Mouse (Mus musculus) kidney, postnatal 0 days (tissue): Measurements from ENCODE around the gene Rfx2. TPM values are rescaled to one million over a fixed set of nuclear protein-coding genes. Genes with fewer than 3 reads are reported as not detected.

Source experiments
- ATAC-seq: fragments of 200-750 bp; cut with Nextera tagmentation; replicated peaks from 2 replicates; pipeline ENCODE4 v1.8.0; 2017; ENCODE audit warnings: low read depth, moderate number of reproducible peaks, moderate TSS enrichment, moderate library complexity; ENCODE audit not compliant: low FRiP score
- DNase-seq: peaks from one replicate; pipeline ENCODE4 v3.0.0-alpha.2; 2016; ENCODE audit warnings: low spot score
- H3K27ac ChIP-seq: fragments of 300-500 bp; sonication (generic); 2 replicates; pipeline ENCODE4 v1.5.1; 2014; ENCODE audit warnings: mild to moderate bottlenecking
- H3K27me3 ChIP-seq: fragments of 300-500 bp; sonication (generic); 2 replicates; pipeline ENCODE4 v1.6.1; 2014; ENCODE audit warnings: low read length, mixed read lengths; ENCODE audit not compliant: insufficient read depth
- H3K36me3 ChIP-seq: fragments of 300-500 bp; sonication (generic); 2 replicates; pipeline ENCODE4 v1.6.1; 2014; ENCODE audit warnings: low read length, mixed read lengths; ENCODE audit not compliant: insufficient read depth
- H3K4me1 ChIP-seq: fragments of 300-500 bp; sonication (generic); replicated peaks from 2 replicates; pipeline ENCODE4 v1.6.1; 2014; ENCODE audit warnings: antibody characterized with exemption, low read length, mixed read lengths; ENCODE audit not compliant: insufficient read depth
- H3K4me2 ChIP-seq: fragments of 300-500 bp; sonication (generic); 2 replicates; pipeline ENCODE4 v1.6.1; 2014; ENCODE audit warnings: mild to moderate bottlenecking, low read length, moderate library complexity, mixed read lengths
- H3K4me3 ChIP-seq: fragments of 300-500 bp; sonication (generic); replicated peaks from 2 replicates; pipeline ENCODE4 v1.5.1; 2014; ENCODE audit warnings: low read depth, low read length
- H3K9ac ChIP-seq: fragments of 300-500 bp; sonication (generic); 2 replicates; pipeline ENCODE4 v1.6.1; 2014; ENCODE audit warnings: low read depth, low read length
- H3K9me3 ChIP-seq: fragments of 300-500 bp; sonication (generic); replicated peaks from 2 replicates; pipeline ENCODE4 v1.6.1; 2016; ENCODE audit warnings: low read length, inconsistent platforms, mixed read lengths
- CTCF ChIP-seq: IDR thresholded peaks from 2 replicates; pipeline ENCODE4 v1.5.1; 2016; ENCODE audit warnings: antibody characterized with exemption, low read depth, mild to moderate bottlenecking, moderate library complexity
- WGBS: fragments of 180-500 bp; shearing (Covaris S2); extraction: QIAGEN DNeasy Blood & Tissue Kit; methylation state at CpG from one replicate; pipeline ENCODE4 v1.1.7; 2014; 5-methylcytosine and 5-hydroxymethylcytosine counted together
- polyA plus RNA-seq: library from polyadenylated mRNA; unstranded; fragments of >200 nt; fragmentation: Nextera tagmentation; extraction: Ambion mirVana; gene quantifications from 2 replicates; pipeline ENCODE4 v1.2.1, GENCODE M21; 2015

Rfx2 gene
- polyA plus RNA-seq, 1 experiment from 2014 or later, result 1.6 TPM

DNA sequence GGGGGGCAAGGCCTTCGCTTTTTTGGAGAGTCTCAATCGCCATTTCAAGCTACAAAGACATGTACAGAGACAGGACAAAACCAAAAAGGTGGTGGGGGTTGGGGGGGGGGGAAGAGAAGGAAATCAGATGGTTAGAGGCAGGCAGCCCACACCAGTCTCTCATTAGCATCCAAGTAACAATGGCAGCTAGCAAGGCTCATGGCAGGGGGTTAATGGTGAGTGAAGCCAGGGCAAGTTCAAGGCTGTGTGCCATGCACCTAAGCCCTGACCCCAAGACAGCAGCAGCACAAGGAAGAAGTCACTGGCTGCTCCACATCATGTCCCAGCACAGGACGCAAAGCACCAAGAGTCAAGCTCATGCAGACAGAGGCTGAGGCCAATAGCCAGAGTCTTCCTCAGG is 31.5 kb downstream of the Rfx2 start:
- Histone ChIP-seq H3K9me3 (no peaks in the 10 kb centered on the region), H3K4me3 (no peak overlapping the region), H3K9ac (no peak overlapping the region), H3K36me3 (no peaks in the 10 kb centered on the region), H3K4me1 (no peaks in the 10 kb centered on the region), H3K27ac (no peak overlapping the region), H3K4me2 (no peak overlapping the region), H3K27me3 (no peaks in the 10 kb centered on the region)
- ATAC-seq, result no peak
- WGBS, result 78% methylated on average over 3 of the region's 3 CpGs
- TF ChIP-seq CTCF, result no peak
- DNase-seq, result no peak

- no peak for TF ChIP-seq CTCF
- 70% methylated on average over 6 of the region's 6 CpGs for WGBS
- Histone ChIP-seq H3K27me3 (no peaks in the 10 kb centered on the region), H3K9ac (no peak overlapping the region), H3K36me3 (no peaks in the 10 kb centered on the region), H3K4me3 (no peak overlapping the region), H3K4me1 (no peaks in the 10 kb centered on the region), H3K9me3 (no peaks in the 10 kb centered on the region), H3K4me2 (no peak overlapping the region), H3K27ac (no peak overlapping the region)
- no peak for DNase-seq
- no peak for ATAC-seq
Measured at GRCm38 (mm10) chr17:56793614-56794319, 37.0 kb downstream of the Rfx2 start.

DNA sequence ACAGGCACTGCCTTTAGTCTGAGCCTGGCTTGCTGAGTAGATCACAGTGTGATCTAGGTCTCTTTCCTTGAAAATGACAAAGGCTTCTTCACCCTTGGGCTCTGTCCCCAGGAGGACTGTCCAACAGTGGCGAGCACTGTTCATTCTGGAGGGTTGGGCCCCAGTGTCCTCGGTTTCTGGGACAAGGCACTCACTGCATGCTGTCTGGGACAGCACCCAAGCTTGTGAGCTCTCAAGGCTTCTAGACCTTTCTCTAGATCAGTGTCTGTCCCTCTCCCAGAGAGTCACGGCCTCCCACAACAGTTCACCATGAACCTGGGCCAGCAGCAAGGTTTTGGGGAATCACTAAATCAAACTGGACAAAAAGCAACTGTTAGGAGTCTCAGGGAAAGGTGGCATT is 38.2 kb downstream of the Rfx2 start:
- Histone ChIP-seq H3K4me3 (no peak overlapping the region), H3K27me3 (no peaks in the 10 kb centered on the region), H3K9me3 (no peaks in the 10 kb centered on the region), H3K27ac (no peak overlapping the region), H3K4me2 (no peak overlapping the region), H3K4me1 (no peaks in the 10 kb centered on the region), H3K36me3 (no peaks in the 10 kb centered on the region), H3K9ac (no peak overlapping the region)
- ATAC-seq (no peak), DNase-seq (no peak)
- WGBS, result 86% methylated on average over 3 of the region's 3 CpGs
- no peak for TF ChIP-seq CTCF

GRCm38 (mm10) chr17:56789286-56789685 is 41.5 kb downstream of the Rfx2 start:
- no peak overlapping the region for H3K4me2 ChIP-seq
- H3K9me3 ChIP-seq, result no peaks in the 10 kb centered on the region
- no peaks in the 10 kb centered on the region for H3K4me1 ChIP-seq
- ATAC-seq (no peak), DNase-seq (no peak)
- H3K27me3 ChIP-seq, result no peaks in the 10 kb centered on the region
- H3K36me3 ChIP-seq, result no peaks in the 10 kb centered on the region
- TF ChIP-seq CTCF, result no peak
- 94% methylated on average over 6 of the region's 6 CpGs for WGBS
- no peak overlapping the region for H3K4me3 ChIP-seq
- H3K9ac ChIP-seq, result no peak overlapping the region
- no peak overlapping the region for H3K27ac ChIP-seq

DNA sequence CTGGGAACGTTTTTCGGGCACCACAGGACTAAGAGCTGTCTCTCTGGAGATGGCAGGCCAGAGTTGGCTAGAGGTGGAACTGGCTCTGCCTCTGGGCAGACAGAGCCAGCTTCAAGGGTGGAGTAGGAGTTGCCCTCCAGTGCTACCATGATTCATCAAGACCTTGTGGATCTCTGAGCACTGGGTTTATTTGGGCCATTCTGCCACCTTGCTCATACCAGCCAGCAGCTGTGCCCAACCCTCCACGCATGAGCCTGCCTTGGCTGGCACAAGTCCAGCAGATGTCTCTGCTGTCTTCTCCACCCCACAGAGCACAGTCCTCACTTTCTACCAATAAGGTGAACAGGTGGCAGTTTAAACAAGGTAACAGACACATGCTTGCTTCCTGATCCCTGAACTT is 41.9 kb downstream of the Rfx2 start:
- Histone ChIP-seq H3K36me3 (no peaks in the 10 kb centered on the region), H3K27me3 (no peaks in the 10 kb centered on the region), H3K4me2 (no peak overlapping the region), H3K4me3 (no peak overlapping the region), H3K4me1 (no peaks in the 10 kb centered on the region), H3K9ac (no peak overlapping the region), H3K27ac (no peak overlapping the region), H3K9me3 (no peaks in the 10 kb centered on the region)
- no peak for TF ChIP-seq CTCF
- ATAC-seq (no peak), DNase-seq (no peak)
- 65% methylated on average over 3 of the region's 3 CpGs for WGBS

GRCm38 (mm10) chr17:56780291-56780978 is 50.4 kb downstream of the Rfx2 start:
- H3K9ac ChIP-seq, result no peak overlapping the region
- H3K9me3 ChIP-seq, result no peaks in the 10 kb centered on the region
- H3K4me3 ChIP-seq, result no peak overlapping the region
- DNase-seq, result no peak
- no peaks in the 10 kb centered on the region for H3K4me1 ChIP-seq
- no peak overlapping the region for H3K27ac ChIP-seq
- H3K36me3 ChIP-seq, result no peaks in the 10 kb centered on the region
- WGBS, result 66% methylated on average over 13 of the region's 13 CpGs
- no peak overlapping the region for H3K4me2 ChIP-seq
- peak; percentile 21 for ATAC-seq
- TF ChIP-seq CTCF, result no peak
- H3K27me3 ChIP-seq, result no peaks in the 10 kb centered on the region
